Mouse (Mus musculus) kidney, adult 2 months (tissue): ENCODE data around the gene Stard3.

ENCODE experiments used
- CTCF ChIP-seq: fragments of 200-500 bp; conservative IDR thresholded peaks from 2 replicates; pipeline ENCODE4 v1.5.1; 2011; ENCODE audit warnings: low read depth, mild to moderate bottlenecking, control low read depth, low read length, moderate library complexity, mixed read lengths; ENCODE audit not compliant: insufficient read depth, insufficient read length
- POLR2A ChIP-seq: fragments of 200-500 bp; IDR thresholded peaks from one replicate; pipeline ENCODE4 v1.6.1; 2011; ENCODE audit warnings: low read depth, low read length, control low read depth

DNA sequence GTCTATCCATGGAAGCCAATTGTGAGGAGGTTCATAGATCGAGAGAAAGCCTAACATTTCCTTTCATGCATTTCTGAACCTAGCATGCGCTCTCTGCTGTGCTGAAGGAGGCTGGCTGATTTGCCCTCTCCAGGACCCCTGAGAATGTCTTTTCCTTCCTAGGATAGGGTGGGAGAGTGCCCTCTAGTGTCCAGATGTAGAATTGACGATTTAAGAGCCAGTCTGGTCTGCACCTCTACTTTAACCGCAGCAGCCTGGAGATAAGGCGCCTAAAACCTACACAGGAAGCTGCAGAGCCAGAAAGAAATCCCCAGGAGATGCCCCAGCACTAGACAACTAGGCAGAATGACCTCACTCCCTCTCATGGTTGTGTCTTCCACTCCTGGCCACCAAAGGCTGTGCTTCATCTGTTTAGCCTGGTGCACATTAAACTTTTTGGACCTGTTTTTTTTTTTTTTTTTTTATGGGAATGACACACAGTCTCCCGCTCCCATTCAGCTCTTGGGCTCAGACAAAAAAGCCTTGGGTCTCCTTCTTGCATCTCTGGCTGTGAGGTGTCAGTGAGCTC lies 2.4 kb upstream of the Stard3 start:
- TF ChIP-seq POLR2A (no peak), CTCF (peak; percentile 64)
